Mouse (Mus musculus): ENCODE measurements around the gene Dhx16.
A peak's percentile ranks its signal among the peaks of the same experiment; 100 is the strongest.

DNA sequence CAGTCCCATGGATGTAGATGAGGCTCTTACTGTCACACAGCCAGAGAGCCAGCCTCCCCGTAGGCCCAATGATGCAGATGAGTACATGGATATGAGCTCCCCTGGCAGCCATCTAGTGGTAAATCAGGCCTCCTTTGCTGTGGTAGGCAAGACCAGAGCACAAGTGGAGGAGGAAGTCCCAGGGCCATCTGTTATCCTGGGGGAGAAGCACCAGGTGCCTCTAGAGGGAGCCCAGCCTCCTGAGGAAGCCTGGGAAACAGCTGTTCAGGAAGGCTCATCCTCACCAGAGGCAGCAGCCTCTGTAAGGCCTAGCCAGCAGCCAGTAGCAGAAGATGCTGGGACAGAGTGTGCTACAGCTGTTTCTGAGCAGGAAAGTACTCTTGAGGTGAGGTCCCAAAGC is 31.5 kb upstream of the Dhx16 start:
- TF ChIP-seq CTCF (conservative IDR thresholded peaks at IDR 0.05; ENCODE audit: low read length): peak; percentile 12; the same call in 1 of the 2 replicates
- no peak for TF ChIP-seq POU5F1 (IDR thresholded peaks at IDR 0.05; ENCODE audit: borderline replicate concordance, low read length)
